Mouse (Mus musculus) adrenal gland, postnatal 4 days (tissue): Measurements from ENCODE around the gene Prickle2. TPM values are rescaled to one million over a fixed set of nuclear protein-coding genes. Genes with fewer than 3 reads are reported as not detected.

Experiments used
- DNase-seq, 2 experiments: peaks; one replicate each; pipeline ENCODE4 v3.0.0; 2021 to 2022; ENCODE audit warnings: low spot score in 2 of 2, mixed read lengths in 2 of 2
- long read RNA-seq, 2 experiments: library from polyadenylated mRNA; stranded (forward); transcript quantifications; one replicate each; pipeline ENCODE4 v2.0.0; 2021
- total RNA-seq, 2 experiments: library from RNA; stranded (reverse); gene quantifications; 2 replicates each; pipeline ENCODE4 v1.2.3; 2021

Gene Prickle2
- total RNA-seq: 10 to 100 TPM; 12.1 to 14.2 TPM
- long read RNA-seq, experiment 1: 0 reads
- long read RNA-seq, experiment 2, partial matches to known transcripts: 0 of 4 reads
- long read RNA-seq, experiment 2, other reads (novel, unspliced or antisense): 3 of 4 reads

GRCm38 (mm10) chr6:92706145-92706466 lies at the start of gene Prickle2:
Gene Prickle2, minus strand, starts transcription at chr6:92706155.
- peak; percentile 43 to 55 for DNase-seq

DNA sequence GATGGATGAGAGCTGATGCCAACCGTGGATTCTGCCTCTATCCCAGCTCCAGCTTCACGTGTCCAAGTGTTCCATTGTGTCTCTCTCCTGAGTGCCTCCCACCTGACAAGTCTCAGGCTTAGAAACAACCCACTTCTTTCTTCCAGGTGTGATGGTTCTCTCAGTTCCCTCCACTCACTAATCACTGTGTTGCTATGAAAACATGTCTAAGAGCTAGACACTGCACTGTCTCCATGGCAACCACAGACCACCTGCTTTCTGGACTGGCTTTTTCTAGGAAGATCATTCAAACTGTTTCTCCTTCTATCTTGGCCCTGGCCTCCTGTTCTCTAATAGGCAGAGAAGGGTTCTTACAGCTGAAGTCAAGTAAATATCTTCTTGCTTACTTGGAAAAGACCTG lies 46.8 kb upstream of the Prickle2 start:
- DNase-seq: no peak

GRCm38 (mm10) chr6:92749420-92749819 lies 43.5 kb upstream of the Prickle2 start:
- no peak for DNase-seq

DNA sequence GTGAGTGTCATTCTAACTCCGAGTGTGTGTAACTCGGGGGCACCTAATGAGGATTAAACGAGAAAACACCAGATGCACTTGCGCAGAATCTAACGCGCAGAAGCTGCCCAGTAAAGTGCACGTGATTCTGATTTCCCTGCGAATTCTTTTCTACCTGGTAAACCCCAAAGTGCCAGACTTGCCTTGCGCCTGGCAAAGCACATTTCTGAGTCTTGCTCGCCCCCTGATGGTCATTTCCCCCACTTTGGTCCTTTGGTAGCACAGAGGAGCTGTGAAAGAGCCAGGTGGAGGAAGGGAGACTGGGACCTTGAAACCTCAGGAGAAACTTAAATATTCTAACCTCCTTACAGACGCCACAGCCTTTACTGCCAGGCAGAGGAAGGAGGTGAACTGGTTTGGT lies 37.6 kb upstream of the Prickle2 start:
- peak in 1 of 2 experiments; percentile 13 for DNase-seq

- DNase-seq: no peak
Observed at GRCm38 (mm10) chr6:92737116-92737515, 31.2 kb upstream of the Prickle2 start.

- DNase-seq: no peak
Observed at GRCm38 (mm10) chr6:92733651-92734050, 27.7 kb upstream of the Prickle2 start.

DNA sequence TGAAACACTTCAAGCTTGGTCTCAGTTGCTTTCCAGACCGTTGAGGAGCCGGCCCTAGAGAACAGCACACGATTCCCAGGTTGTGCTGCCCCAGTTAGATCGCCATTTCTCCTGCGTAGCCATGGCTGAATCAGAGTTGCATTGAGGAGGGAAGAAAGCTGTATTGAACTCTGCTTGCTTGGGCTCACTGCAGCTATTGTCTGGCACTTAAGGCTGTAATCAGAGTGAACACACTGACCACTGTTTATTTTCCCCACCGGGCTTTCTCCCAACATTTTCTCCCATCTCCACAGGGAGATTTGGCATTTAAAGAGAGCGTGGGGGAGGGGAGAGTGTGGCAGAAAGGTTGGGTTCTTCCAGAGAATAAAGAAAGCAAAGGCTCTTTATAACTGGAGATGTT lies 22.6 kb upstream of the Prickle2 start:
- DNase-seq: no peak

- DNase-seq: peak; percentile 68 to 71
Observed at GRCm38 (mm10) chr6:92728084-92728483, 22.1 kb upstream of the Prickle2 start.

DNA sequence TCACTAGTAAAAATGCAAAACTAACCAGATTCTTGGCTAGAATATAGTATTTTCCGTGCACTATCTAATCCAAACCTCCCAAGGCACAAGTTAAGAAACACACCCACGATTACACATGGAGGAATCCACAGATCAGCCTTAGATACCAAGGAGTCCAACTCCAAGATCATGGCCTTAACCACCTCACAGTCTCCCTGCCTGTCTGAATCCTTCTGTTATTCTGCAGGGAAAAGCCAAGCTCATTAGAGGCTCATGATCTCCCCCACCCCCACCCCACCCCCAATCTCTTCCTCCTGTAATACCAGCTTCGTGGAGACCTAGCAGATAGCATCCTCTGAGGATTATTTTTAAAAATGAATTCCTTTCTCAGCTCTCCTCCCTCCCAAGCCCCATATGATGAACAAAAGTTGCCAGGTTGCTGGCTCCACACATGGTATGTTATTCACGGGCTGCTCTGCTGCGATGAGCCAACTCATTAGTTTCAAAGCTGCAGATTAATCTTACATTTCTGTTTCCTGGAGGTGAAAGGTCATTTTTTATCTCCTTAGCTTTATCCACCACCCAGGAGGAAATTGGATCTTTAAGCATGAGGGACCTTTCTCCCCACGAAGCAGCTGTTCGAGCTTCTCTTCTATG lies 21.5 kb upstream of the Prickle2 start:
- DNase-seq: no peak

DNA sequence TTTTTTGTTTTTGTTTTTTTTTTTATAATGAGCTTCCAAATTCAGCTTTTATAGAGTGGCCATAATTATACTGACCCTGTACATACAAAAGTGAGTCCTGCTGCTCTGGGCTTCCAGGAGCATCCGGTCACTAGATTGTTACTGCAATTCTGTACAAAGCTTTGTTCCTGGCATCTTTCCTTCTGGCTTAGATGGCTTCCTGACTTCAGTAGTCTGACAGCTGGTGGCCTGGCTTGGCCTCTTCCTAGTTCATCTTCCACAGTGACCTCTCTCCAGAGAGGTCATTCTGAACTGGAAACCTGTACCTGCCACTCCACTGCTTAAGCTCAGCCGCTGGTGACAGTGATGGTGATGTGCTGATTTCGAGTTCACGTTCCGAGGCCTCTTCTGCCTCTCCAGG lies 20.2 kb upstream of the Prickle2 start:
- DNase-seq: no peak

DNA sequence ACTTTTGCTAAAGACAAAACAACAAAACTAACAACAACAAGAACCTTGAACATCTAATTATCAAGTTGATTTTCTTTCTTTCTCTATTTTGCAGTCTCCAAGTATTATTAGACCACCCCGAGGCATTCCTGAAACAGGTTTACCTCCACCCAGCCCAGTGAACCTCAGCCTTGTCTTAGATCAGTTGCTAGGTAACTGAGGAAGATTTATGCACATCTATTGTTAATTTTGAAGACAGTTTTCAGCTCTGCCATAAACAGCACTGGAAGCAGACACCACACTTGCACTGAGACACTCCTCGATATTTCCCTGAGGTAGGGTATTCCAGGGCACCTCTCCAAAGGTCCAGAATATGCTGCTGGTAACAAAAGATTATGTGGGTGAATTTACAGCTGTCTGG lies 18.4 kb upstream of the Prickle2 start:
- no peak for DNase-seq

DNA sequence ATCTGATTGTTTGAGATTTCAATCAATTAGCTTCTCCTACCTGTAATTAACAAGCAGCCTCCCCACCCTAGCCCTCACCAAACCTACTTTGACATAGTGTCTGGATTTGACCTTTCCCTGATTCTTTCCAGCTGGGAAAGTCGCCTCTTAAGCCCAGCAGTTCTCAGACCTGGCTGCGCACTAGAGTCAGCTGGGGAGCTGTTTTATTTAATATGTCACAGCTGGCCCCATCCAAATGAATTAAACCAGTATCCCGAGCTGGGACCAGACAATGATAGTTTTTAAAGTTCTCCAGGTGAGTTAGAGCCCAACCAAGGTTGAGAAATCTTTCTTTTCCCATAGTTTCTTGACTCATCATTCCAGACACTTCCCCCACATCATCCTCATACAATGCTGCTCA lies 9.9 kb upstream of the Prickle2 start:
- no peak for DNase-seq

- DNase-seq: no peak
Observed at GRCm38 (mm10) chr6:92714748-92715147, 8.8 kb upstream of the Prickle2 start.

- no peak for DNase-seq
Observed at GRCm38 (mm10) chr6:92708137-92708536, 2.2 kb upstream of the Prickle2 start.

DNA sequence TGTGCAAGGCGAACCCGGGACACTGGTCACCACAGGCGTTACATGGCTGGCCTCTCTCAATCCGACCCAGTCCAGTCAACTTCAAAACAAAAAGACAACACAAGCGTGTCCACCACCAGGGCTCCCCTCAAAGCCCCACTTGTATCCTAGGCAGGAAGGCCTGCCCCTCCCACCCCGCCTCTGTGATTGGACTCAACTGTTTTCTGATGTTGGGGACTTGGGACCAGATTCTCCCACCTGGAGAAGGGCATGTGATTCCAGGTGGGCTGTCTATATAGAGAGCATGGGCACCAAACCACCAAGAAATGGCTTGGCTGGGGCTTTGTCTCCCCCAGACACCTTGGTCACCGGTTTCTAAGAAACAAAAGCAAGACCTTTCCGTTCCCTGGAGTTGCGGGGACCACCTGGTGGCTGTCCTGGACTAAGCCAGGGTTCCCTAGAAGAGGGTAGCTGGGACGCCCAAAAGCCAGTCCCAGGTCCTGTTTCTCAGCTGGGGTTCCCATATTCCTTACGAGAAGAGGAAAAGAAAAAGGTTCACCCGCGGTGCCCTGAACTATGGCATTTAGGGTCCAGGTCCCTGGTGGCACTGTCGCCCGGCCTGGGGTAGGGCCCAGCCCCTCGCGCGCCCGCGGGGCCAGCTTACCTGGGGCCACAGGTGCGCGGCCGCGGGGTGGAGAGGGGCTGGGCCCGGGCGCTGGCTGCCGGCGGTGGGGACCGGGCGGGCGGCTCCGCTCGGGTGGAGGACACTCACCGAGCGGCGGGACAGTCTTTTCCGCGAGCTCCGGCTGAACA lies 406 bp downstream of the Prickle2 start:
- no peak for DNase-seq

- DNase-seq: no peak
Observed at GRCm38 (mm10) chr6:92704810-92705209, 1.1 kb downstream of the Prickle2 start.

- no peak for DNase-seq
Observed at GRCm38 (mm10) chr6:92699491-92700209, 6.3 kb downstream of the Prickle2 start.

GRCm38 (mm10) chr6:92697807-92698206 lies 8.1 kb downstream of the Prickle2 start:
- no peak for DNase-seq

DNA sequence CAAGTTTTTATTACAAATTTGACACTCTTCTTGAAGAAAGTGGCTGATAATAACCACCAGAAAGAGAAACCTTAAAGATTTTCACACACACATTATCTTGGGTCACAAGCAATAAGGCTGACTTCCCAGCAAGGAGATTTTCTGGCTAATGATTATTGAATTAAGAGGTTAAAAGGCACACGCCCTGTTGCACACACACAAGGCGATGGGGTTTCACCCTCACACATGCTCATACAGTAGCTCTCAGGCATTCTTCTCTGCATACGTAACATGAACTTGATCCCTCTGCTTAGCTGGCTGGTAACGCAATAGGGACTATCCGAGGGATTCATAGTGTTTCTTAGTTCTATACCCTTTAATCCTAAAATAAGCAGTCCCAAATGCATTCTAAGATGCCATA lies 18.6 kb downstream of the Prickle2 start:
- no peak for DNase-seq

GRCm38 (mm10) chr6:92674394-92674925 lies 31.5 kb downstream of the Prickle2 start:
- no peak for DNase-seq

GRCm38 (mm10) chr6:92670518-92671147 lies 35.3 kb downstream of the Prickle2 start:
- DNase-seq: no peak
